Mouse (Mus musculus) lung, embryonic 15.5 days (tissue): ENCODE data around the gene Ccdc172. TPM values are rescaled to one million over a fixed set of nuclear protein-coding genes. Genes with fewer than 3 reads are reported as not detected.
A peak's percentile ranks its signal among the peaks of the same experiment; 100 is the strongest.

Experiments used
- ATAC-seq: fragments of 200-750 bp; cut with Nextera tagmentation; 2 replicates; pipeline ENCODE4 v1.8.0; 2017; ENCODE audit warnings: moderate number of reproducible peaks, borderline replicate concordance; ENCODE audit not compliant: low FRiP score, low TSS enrichment; ENCODE audit errors: extremely low read depth
- H3K27ac ChIP-seq: fragments of 300-500 bp; sonication (generic); 2 replicates; pipeline ENCODE4 v1.5.1; 2015; ENCODE audit warnings: moderate library complexity, mild to moderate bottlenecking, inconsistent platforms
- H3K27me3 ChIP-seq: fragments of 300-500 bp; sonication (generic); 2 replicates; pipeline ENCODE4 v1.6.1; 2015; ENCODE audit warnings: inconsistent platforms
- H3K36me3 ChIP-seq: fragments of 300-500 bp; sonication (generic); 2 replicates; pipeline ENCODE4 v1.6.1; 2015; ENCODE audit warnings: inconsistent platforms
- H3K4me1 ChIP-seq: fragments of 300-500 bp; sonication (generic); 2 replicates; pipeline ENCODE4 v1.6.1; 2015; ENCODE audit warnings: inconsistent platforms
- H3K4me2 ChIP-seq: fragments of 300-500 bp; sonication (generic); 2 replicates; pipeline ENCODE4 v1.6.1; 2015; ENCODE audit warnings: inconsistent platforms, mild to moderate bottlenecking, moderate library complexity
- H3K4me3 ChIP-seq: fragments of 300-500 bp; sonication (generic); 2 replicates; pipeline ENCODE4 v1.5.1; 2015; ENCODE audit warnings: mild to moderate bottlenecking, inconsistent platforms
- H3K9ac ChIP-seq: fragments of 300-500 bp; sonication (generic); 2 replicates; pipeline ENCODE4 v1.6.1; 2015; ENCODE audit warnings: inconsistent platforms
- H3K9me3 ChIP-seq: fragments of 300-500 bp; sonication (generic); 2 replicates; pipeline ENCODE4 v1.6.1; 2016; ENCODE audit warnings: inconsistent platforms
- WGBS: fragments of 180-500 bp; shearing (Covaris S2); methylation state at CpG from one replicate; pipeline ENCODE4 v1.1.7; 2015; 5-methylcytosine and 5-hydroxymethylcytosine counted together
- polyA plus RNA-seq: library from polyadenylated mRNA; unstranded; fragments of >200 nt; fragmentation: Nextera tagmentation; extraction: Ambion mirVana; gene quantifications from 2 replicates; pipeline ENCODE4 v1.2.1, GENCODE M21; 2015

Ccdc172 gene
- polyA plus RNA-seq, result not detected in 2 replicates

DNA sequence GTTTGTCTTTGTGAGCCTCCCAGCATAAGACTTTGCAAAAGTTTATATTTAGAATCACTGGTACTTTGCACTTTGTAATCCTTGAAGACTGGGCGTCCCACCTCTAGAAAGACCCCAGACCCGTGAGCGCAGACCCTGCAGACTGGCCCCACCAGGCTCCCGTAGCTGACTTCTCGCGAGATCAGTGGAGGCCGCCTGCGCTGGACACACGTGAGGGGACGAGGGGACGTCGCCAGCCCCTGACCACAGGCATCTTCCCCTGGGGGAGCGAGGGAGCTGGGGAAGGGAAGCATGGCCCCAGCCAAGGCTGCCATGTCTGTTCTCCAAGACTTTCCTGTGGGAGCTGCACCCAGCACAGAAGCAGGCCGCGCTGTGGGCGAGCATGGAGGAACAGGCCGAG lies at the start of gene Ccdc172:
Gene Ccdc172 (plus strand): TSS at position 176 of the 400 bp plus-strand sequence.
- Histone ChIP-seq H3K9ac (no peak within 1 kb of the TSS), H3K9me3 (no peaks in the 10 kb centered on the region), H3K4me3 (no peak within 1 kb of the TSS), H3K4me1 (no peaks in the 10 kb centered on the region), H3K36me3 (no peaks in the 10 kb centered on the region), H3K4me2 (no peak within 1 kb of the TSS), H3K27ac (no peak within 1 kb of the TSS), H3K27me3 (no peaks in the 10 kb centered on the region)
- ATAC-seq, result no peak
- WGBS, result 92% methylated on average over 17 of the region's 17 CpGs

DNA sequence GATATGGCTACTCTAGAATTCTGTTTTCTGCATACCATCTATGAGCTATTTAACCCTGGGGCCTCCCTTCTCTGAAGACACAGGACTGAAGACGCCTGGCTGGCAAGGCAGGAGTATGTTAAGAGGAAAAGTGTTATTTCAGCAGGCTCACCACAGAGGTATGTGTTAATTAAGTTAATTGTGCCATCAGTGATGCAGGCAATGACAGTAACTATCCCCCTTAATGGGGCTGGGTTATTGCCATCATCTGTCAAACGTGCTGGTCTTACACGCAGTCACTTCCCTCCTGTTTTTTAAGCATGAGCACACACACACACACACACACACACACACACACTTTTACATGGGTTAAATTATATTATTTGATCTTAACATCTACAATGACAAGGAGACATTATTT lies 48.0 kb upstream of the Ccdc172 start:
- Histone ChIP-seq H3K4me3 (no peak overlapping the region), H3K4me2 (no peak overlapping the region), H3K36me3 (no peaks in the 10 kb centered on the region), H3K9me3 (no peaks in the 10 kb centered on the region), H3K9ac (no peak overlapping the region), H3K27me3 (peaks cover under 1% of the 10 kb centered on the region; the same call in 1 of the 2 replicates), H3K27ac (no peak overlapping the region), H3K4me1 (no peaks in the 10 kb centered on the region)
- WGBS, result 83% methylated on average over 3 of the region's 3 CpGs
- ATAC-seq, result no peak

DNA sequence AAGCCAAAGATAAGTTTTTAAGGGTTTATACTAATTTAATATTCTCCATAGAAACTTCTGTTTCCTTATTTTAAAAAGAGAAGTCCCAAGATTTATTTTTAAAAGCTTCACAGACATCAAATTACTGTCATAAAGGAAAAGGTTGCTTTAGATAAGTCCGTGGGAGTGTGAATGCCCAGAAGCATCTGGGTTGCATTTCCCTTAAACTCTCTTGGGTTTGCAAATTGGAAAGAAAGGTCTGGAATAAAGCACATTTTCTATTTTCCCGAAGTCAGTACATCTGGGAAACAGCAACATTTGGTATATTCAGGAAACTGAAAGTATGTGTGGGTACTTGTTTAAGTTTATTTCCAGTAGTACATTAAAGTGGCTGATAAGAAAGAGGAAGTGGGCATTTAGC lies 43.5 kb upstream of the Ccdc172 start:
- no peaks in the 10 kb centered on the region for H3K9me3 ChIP-seq
- no peak overlapping the region for H3K4me2 ChIP-seq
- H3K27me3 ChIP-seq, result no peaks in the 10 kb centered on the region
- no peak for ATAC-seq
- H3K36me3 ChIP-seq, result no peaks in the 10 kb centered on the region
- 47% methylated on average over 2 of the region's 2 CpGs for WGBS
- H3K9ac ChIP-seq, result no peak overlapping the region
- H3K27ac ChIP-seq, result no peak overlapping the region
- H3K4me1 ChIP-seq, result no peaks in the 10 kb centered on the region
- no peak overlapping the region for H3K4me3 ChIP-seq

DNA sequence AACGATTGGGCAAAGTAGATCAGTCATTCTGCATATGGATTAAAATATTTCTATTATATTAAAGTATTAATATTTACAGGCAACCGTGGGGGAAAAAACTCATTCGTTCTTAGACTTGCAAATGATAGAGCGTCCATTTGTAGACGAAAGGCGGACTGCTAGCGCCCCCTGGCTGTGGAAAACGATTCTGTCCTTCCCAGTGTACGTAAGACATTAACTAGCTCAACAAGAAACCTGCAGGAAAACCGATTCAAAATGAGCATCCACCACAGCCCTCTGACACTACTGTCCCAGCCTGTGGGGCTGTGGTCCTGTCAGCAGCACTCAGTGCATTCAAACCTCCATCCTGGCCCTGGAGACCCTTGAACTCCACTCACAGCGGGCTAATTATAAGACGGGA lies 42.4 kb upstream of the Ccdc172 start:
- 13% methylated on average over 12 of the region's 12 CpGs for WGBS
- Histone ChIP-seq H3K27ac (no peak overlapping the region), H3K9me3 (no peaks in the 10 kb centered on the region), H3K4me1 (no peaks in the 10 kb centered on the region), H3K4me3 (no peak overlapping the region), H3K9ac (no peak overlapping the region), H3K4me2 (no peak overlapping the region), H3K27me3 (no peaks in the 10 kb centered on the region), H3K36me3 (no peaks in the 10 kb centered on the region)
- ATAC-seq, result no peak

DNA sequence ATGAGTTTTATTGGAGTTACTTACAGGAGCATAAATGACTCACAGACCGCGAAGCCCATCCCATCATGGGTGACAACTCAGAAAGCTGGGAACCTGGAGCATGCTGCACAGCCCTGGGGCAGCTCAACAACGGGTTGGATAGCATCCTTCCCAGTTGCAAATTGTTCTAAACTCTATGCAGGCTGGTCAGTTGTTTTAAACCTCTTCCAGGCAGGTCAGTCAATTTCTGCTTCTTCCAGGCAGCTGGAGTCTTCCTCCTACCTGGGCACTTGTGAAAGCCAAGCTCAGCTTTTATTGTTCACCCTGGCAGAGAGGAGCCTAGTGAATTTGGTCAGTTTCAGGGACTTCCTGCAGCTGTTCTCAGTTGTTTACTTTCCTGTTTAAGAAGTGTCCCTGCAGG lies 37.5 kb upstream of the Ccdc172 start:
- no peaks in the 10 kb centered on the region for H3K4me1 ChIP-seq
- no peak overlapping the region for H3K27ac ChIP-seq
- ATAC-seq, result no peak
- no peaks in the 10 kb centered on the region for H3K27me3 ChIP-seq
- H3K4me2 ChIP-seq, result no peak overlapping the region
- no peaks in the 10 kb centered on the region for H3K9me3 ChIP-seq
- no peaks in the 10 kb centered on the region for H3K36me3 ChIP-seq
- no peak overlapping the region for H3K9ac ChIP-seq
- no peak overlapping the region for H3K4me3 ChIP-seq
- 89% methylated on average over 3 of the region's 3 CpGs for WGBS

DNA sequence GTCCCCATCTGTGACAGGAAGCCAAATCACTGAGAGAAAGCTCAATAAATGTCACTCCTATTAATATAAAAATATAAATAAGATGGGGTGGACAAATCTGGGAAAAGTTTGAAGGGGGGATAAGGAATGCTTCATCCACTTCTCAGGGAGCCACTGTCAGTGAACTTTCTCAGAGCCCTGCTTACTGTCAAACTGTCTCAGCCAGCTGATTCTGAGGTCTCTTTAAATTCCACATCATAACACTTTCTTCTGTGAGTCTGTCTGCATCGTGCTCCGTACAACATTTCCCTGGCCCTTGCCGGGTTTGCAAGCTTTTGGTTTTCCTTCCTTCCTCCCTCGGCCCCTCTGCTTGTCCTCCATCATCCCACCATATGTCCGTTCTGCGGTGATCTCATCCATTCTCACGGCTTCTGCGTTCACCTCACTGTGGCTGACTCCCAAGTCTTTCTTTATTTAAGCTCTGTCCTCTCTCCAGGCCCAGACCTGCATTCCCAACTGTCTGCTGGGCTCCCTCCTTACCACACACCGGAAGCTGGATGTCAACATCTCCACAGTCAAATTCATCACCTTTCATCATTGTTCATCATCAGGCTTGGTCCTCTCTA lies 29.3 kb upstream of the Ccdc172 start:
- no peak for ATAC-seq
- no peak overlapping the region for H3K27ac ChIP-seq
- 48% methylated on average over 9 of the region's 9 CpGs for WGBS
- no peak overlapping the region for H3K9ac ChIP-seq
- no peaks in the 10 kb centered on the region for H3K9me3 ChIP-seq
- no peaks in the 10 kb centered on the region for H3K36me3 ChIP-seq
- no peak overlapping the region for H3K4me2 ChIP-seq
- no peak overlapping the region for H3K4me3 ChIP-seq
- H3K4me1 ChIP-seq, result no peaks in the 10 kb centered on the region
- H3K27me3 ChIP-seq, result peaks cover 4% of the 10 kb centered on the region; the same call in 1 of the 2 replicates

DNA sequence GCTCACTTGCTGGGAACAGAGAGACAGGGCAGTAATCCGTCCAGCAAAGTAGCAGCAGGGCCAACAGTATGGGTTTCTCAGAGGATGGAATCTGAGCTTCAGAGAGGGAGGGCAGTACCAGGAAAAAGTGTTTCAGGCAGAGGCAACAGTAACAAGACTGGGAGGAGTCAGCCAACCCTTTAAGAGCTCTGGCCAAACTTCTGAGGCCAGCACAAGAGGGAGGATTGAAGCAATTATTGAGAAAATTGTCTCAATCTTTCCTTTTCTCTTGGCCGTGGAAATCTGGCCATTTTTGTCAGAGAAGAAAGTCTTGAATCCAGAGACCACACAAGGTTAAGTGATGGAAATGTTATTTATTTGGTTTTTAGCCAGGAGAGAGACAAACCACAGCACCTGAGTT lies 25.1 kb upstream of the Ccdc172 start:
- Histone ChIP-seq H3K9ac (no peak overlapping the region), H3K27me3 (peaks cover 4% of the 10 kb centered on the region; the same call in 1 of the 2 replicates), H3K4me1 (no peaks in the 10 kb centered on the region), H3K36me3 (no peaks in the 10 kb centered on the region), H3K27ac (no peak overlapping the region), H3K9me3 (no peaks in the 10 kb centered on the region), H3K4me2 (no peak overlapping the region), H3K4me3 (no peak overlapping the region)
- ATAC-seq, result no peak
- WGBS, result 37% methylated on average over 2 of the region's 2 CpGs

DNA sequence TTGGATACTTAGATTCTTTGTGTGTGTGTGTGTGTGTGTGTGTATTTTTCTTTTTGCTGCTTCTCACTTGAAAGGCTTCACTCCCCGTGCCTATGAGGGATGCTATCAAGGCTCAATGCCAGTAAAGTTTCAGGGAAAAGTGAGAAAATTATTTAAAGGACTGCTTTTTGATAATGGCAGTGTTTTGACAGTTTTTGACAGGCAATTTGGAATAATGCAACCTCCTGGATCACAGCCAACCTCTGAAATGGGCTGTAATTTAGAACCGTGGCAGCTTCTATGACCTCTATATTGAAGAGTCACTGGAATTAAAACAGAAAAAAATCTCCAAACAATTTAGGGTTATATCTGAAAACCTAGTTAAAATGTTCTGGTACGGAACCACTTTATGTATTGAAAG lies 14.7 kb upstream of the Ccdc172 start:
- no peak overlapping the region for H3K9ac ChIP-seq
- no peak overlapping the region for H3K27ac ChIP-seq
- peaks cover 4% of the 10 kb centered on the region for H3K4me1 ChIP-seq
- H3K27me3 ChIP-seq, result 0 out of 2 replicates have a peak, but pooled peaks cover 4% of the 10 kb centered on the region
- ATAC-seq, result no peak
- H3K4me3 ChIP-seq, result no peak overlapping the region
- H3K4me2 ChIP-seq, result no peak overlapping the region
- no peaks in the 10 kb centered on the region for H3K36me3 ChIP-seq
- H3K9me3 ChIP-seq, result no peaks in the 10 kb centered on the region
- 35% methylated on average over 3 of the region's 3 CpGs for WGBS

DNA sequence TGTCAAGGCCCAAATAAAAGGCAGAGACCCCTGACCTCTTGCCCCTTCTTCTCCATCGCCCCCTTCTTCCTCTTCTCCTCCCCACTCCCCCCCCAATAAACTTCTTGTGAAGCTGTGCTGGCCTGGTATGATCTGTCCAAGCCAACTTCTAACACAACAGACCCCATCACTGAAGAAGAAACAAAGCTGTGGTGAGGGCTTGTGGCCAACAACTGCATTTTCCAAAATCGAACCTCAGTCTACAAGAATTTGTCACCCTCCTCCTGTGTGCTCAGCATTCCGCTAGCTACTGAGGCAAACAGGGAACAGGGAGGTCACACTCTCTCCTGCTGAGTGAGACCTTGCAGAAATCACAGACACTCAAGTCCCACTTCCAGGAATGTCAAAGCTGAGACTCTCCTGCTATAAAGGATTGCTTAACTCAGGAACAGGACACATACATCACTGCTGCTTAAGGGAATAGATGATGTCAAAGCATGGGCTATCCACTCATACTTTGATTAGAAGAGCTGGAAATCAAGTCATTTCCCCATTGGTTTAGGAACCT lies 12.3 kb upstream of the Ccdc172 start:
- no peaks in the 10 kb centered on the region for H3K36me3 ChIP-seq
- H3K9ac ChIP-seq, result no peak overlapping the region
- no peak overlapping the region for H3K4me2 ChIP-seq
- WGBS, result 40% methylated on average over 3 of the region's 3 CpGs
- ATAC-seq, result peak; percentile 62; the same call in 1 of the 2 replicates
- H3K4me1 ChIP-seq, result peaks cover 4% of the 10 kb centered on the region
- no peak overlapping the region for H3K27ac ChIP-seq
- H3K27me3 ChIP-seq, result 0 out of 2 replicates have a peak, but pooled peaks cover 5% of the 10 kb centered on the region
- H3K4me3 ChIP-seq, result no peak overlapping the region
- no peaks in the 10 kb centered on the region for H3K9me3 ChIP-seq

DNA sequence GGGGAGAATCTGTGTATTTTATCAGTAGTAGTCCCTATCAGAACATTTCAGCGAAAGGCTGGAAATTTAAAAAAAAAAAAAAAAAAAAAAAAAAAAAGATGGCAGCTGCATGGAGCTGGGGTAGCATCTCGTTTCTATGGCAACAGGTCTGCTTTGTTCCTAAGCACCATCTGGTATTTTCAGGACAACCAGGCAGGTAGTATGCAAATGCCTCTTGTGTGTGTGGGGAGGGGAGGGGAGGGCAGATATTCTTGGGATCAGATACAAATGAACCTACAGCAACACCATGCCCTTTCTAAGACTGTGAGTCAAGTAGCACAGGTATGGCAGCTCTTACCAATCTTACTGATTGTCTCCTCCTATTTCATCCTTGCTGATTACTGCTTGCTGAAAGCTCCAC lies 11.7 kb upstream of the Ccdc172 start:
- 87% methylated on average over 2 of the region's 2 CpGs for WGBS
- H3K4me3 ChIP-seq, result no peak overlapping the region
- H3K36me3 ChIP-seq, result no peaks in the 10 kb centered on the region
- H3K27ac ChIP-seq, result no peak overlapping the region
- 0 out of 2 replicates have a peak, but pooled peaks cover 5% of the 10 kb centered on the region for H3K27me3 ChIP-seq
- no peak for ATAC-seq
- no peaks in the 10 kb centered on the region for H3K9me3 ChIP-seq
- no peak overlapping the region for H3K4me2 ChIP-seq
- H3K4me1 ChIP-seq, result peaks cover 4% of the 10 kb centered on the region
- H3K9ac ChIP-seq, result no peak overlapping the region

DNA sequence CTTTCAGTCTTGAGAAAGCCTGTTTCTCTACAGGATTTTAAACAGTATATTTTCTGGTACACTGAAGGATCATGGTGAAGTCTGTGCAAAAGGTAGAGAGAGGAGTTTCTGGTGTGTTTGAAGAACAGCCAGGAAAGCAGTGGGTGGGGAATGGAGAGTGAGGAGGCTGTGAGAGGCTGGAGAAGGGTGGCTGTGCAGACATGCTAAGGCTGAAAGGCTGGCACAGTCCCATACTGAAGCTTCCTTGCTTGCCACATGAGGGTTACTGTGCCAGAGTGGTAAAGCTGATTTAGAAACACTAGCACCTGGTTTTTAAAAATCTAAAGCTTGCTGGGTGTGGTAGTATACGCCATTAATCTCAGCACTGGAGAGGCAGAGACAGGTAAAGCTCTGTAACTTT lies 9.9 kb downstream of the Ccdc172 start:
- H3K9ac ChIP-seq, result no peak overlapping the region
- 79% methylated on average over 1 of the region's 1 CpGs for WGBS
- H3K36me3 ChIP-seq, result no peaks in the 10 kb centered on the region
- no peak overlapping the region for H3K4me3 ChIP-seq
- H3K27me3 ChIP-seq, result no peaks in the 10 kb centered on the region
- H3K4me1 ChIP-seq, result peaks cover 24% of the 10 kb centered on the region
- H3K4me2 ChIP-seq, result no peak overlapping the region
- no peak overlapping the region for H3K27ac ChIP-seq
- ATAC-seq, result no peak
- H3K9me3 ChIP-seq, result no peaks in the 10 kb centered on the region

DNA sequence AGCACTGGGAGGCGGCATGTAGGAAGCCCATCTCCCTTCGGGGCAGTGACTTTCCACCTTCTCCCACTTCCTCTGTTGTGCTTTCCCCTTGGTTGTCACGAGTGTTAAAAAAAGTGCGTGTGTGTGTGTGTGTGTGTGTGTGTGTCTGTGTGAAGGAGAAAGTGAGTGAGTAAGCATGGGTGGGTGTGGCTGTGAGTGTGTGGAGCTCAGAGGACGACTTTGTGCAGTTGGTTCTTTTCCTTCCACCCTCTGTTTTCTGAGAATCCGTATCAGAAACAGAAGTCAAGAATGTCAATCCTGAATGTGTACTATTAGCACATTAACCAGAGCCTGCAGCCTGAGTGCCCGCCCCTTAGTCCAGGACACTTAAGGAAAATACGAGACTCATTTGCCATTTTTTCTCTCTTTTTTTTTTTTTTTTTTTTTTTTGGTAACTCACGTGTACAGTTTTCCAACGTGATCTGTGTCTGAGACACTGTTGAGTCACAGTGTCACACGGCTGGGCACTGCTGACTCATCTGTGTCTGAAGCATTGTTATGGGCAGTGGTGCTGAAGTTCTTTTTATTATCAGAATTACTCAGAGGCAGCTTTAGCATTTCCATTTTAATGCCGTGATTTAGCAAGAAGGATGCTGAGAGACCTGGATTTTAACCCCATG lies 12.1 kb downstream of the Ccdc172 start:
- Histone ChIP-seq H3K27me3 (no peaks in the 10 kb centered on the region), H3K9me3 (no peaks in the 10 kb centered on the region), H3K4me3 (no peak overlapping the region), H3K36me3 (no peaks in the 10 kb centered on the region), H3K4me2 (no peak overlapping the region), H3K4me1 (peaks cover 24% of the 10 kb centered on the region), H3K27ac (no peak overlapping the region), H3K9ac (no peak overlapping the region)
- 32% methylated on average over 12 of the region's 12 CpGs for WGBS
- no peak for ATAC-seq
